Mouse (Mus musculus) MEL (cell line): ENCODE results near the gene BC017158. TPM values are rescaled to one million over a fixed set of nuclear protein-coding genes. Genes with fewer than 3 reads are reported as not detected.

Experiments used
- DNase-seq: peaks from one replicate; pipeline ENCODE4 v3.0.0; 2011; ENCODE audit warnings: low read depth, low spot score
- H3K27ac ChIP-seq: 2 replicates; pipeline ENCODE4 v1.5.1; 2012; ENCODE audit warnings: low read depth, mild to moderate bottlenecking, control low read depth, low read length, moderate library complexity; ENCODE audit not compliant: control insufficient read depth
- H3K27me3 ChIP-seq, 2 experiments: fragments of 150-350 bp in 1 of 2; sonication (generic) in 1 of 2; 2 replicates each; pipeline ENCODE4 v1.6.1; 2012; ENCODE audit warnings: low read length in 2 of 2, mild to moderate bottlenecking in 2 of 2, improper control_type of control experiment in 1 of 2, moderate library complexity in 1 of 2; ENCODE audit not compliant: insufficient read depth in 2 of 2, control insufficient read depth in 1 of 2
- H3K36me3 ChIP-seq, 2 experiments: 2 replicates each; pipeline ENCODE4 v1.6.1; 2012 to 2014; ENCODE audit warnings: low read length in 2 of 2, improper control_type of control experiment in 1 of 2, inconsistent platforms in 1 of 2, mild to moderate bottlenecking in 1 of 2; ENCODE audit not compliant: insufficient read depth in 2 of 2, control insufficient read depth in 1 of 2
- H3K4me1 ChIP-seq, 2 experiments: fragments of 150-350 bp in 1 of 2; sonication (generic) in 1 of 2; 2 replicates each; pipeline ENCODE4 v1.6.1; 2012; ENCODE audit warnings: low read length in 2 of 2, improper control_type of control experiment in 1 of 2, mild to moderate bottlenecking in 1 of 2; ENCODE audit not compliant: insufficient read depth in 2 of 2, control insufficient read depth in 1 of 2
- H3K4me3 ChIP-seq, 2 experiments: fragments of 150-350 bp in 1 of 2; sonication (generic) in 1 of 2; 2 replicates each; pipeline ENCODE4 v1.5.1; 2012; ENCODE audit warnings: low read depth in 2 of 2, low read length in 2 of 2, mild to moderate bottlenecking in 2 of 2, moderate library complexity in 2 of 2, control low read depth in 1 of 2, improper control_type of control experiment in 1 of 2; ENCODE audit not compliant: control insufficient read depth in 1 of 2, insufficient read depth in 1 of 2
- H3K79me2 ChIP-seq: 2 replicates; pipeline ENCODE4 v1.6.1; 2012; ENCODE audit warnings: mild to moderate bottlenecking, low read length, moderate library complexity; ENCODE audit not compliant: control insufficient read depth, poor library complexity, insufficient read depth
- H3K9ac ChIP-seq: 2 replicates; pipeline ENCODE4 v1.6.1; 2012; ENCODE audit warnings: low read depth, mild to moderate bottlenecking, control low read depth, low read length, moderate library complexity; ENCODE audit not compliant: control insufficient read depth, poor library complexity, severe bottlenecking
- H3K9me3 ChIP-seq: fragments of 150-350 bp; sonication (generic); replicated peaks from 2 replicates; pipeline ENCODE4 v1.6.1; 2012; ENCODE audit warnings: mild to moderate bottlenecking, low read length, improper control_type of control experiment, moderate library complexity; ENCODE audit not compliant: insufficient read depth
- CHD1 ChIP-seq: IDR thresholded peaks from 2 replicates; pipeline ENCODE4 v1.6.1; 2012; ENCODE audit warnings: low read depth, mild to moderate bottlenecking, inconsistent platforms, low read length, improper control_type of control experiment
- CTCF ChIP-seq, 3 experiments: IDR thresholded peaks in 2 of 3; conservative IDR thresholded peaks in 1 of 3; 2 replicates each; pipeline ENCODE4 v1.5.1; 2011 to 2012; ENCODE audit warnings: low read length in 3 of 3, low read depth in 2 of 3, mild to moderate bottlenecking in 2 of 3, improper control_type of control experiment in 1 of 3, inconsistent platforms in 1 of 3, mixed read lengths in 1 of 3, moderate library complexity in 1 of 3; ENCODE audit not compliant: control insufficient read depth in 1 of 3, insufficient read depth in 1 of 3, poor library complexity in 1 of 3, severe bottlenecking in 1 of 3
- E2F4 ChIP-seq: IDR thresholded peaks from 2 replicates; pipeline ENCODE4 v1.6.1; 2011; ENCODE audit warnings: low read depth, low read length, improper control_type of control experiment, borderline replicate concordance
- ELF1 ChIP-seq: IDR thresholded peaks from 2 replicates; pipeline ENCODE4 v1.6.1; 2014; ENCODE audit warnings: low read depth, mild to moderate bottlenecking, inconsistent platforms, low read length, improper control_type of control experiment, moderate library complexity
- EP300 ChIP-seq, 2 experiments: IDR thresholded peaks; 2 replicates each; pipeline ENCODE4 v1.6.1; 2011; ENCODE audit warnings: improper control_type of control experiment in 2 of 2, low read length in 2 of 2, low read depth in 1 of 2, mild to moderate bottlenecking in 1 of 2
- GABPA ChIP-seq: IDR thresholded peaks from 2 replicates; pipeline ENCODE4 v1.6.1; 2012; ENCODE audit warnings: low read depth, mild to moderate bottlenecking, inconsistent platforms, low read length, improper control_type of control experiment, moderate library complexity
- HCFC1 ChIP-seq: IDR thresholded peaks from 2 replicates; pipeline ENCODE4 v1.6.1; 2012; ENCODE audit warnings: low read depth, mild to moderate bottlenecking, inconsistent platforms, low read length, improper control_type of control experiment, moderate library complexity
- JUND ChIP-seq: IDR thresholded peaks from 2 replicates; pipeline ENCODE4 v1.6.1; 2011; ENCODE audit warnings: low read depth, mild to moderate bottlenecking, improper control_type of control experiment, low read length
- MAX ChIP-seq: IDR thresholded peaks from 2 replicates; pipeline ENCODE4 v1.6.1; 2011; ENCODE audit warnings: low read length, improper control_type of control experiment
- MAZ ChIP-seq: IDR thresholded peaks from 2 replicates; pipeline ENCODE4 v1.6.1; 2012; ENCODE audit warnings: low read depth, mild to moderate bottlenecking, inconsistent platforms, low read length, improper control_type of control experiment
- MEF2A ChIP-seq: IDR thresholded peaks from 2 replicates; pipeline ENCODE4 v1.6.1; 2014; ENCODE audit warnings: low read depth, mild to moderate bottlenecking, inconsistent platforms, low read length, improper control_type of control experiment; ENCODE audit not compliant: poor library complexity, insufficient replicate concordance, severe bottlenecking; ENCODE audit errors: extremely low read depth
- MYB ChIP-seq: IDR thresholded peaks from 2 replicates; pipeline ENCODE4 v1.6.1; 2011; ENCODE audit warnings: mild to moderate bottlenecking, low read depth, low read length, improper control_type of control experiment
- POLR2AphosphoS2 ChIP-seq: IDR thresholded peaks from 2 replicates; pipeline ENCODE4 v1.6.1; 2011; ENCODE audit warnings: low read length, improper control_type of control experiment
- RAD21 ChIP-seq: IDR thresholded peaks from 2 replicates; pipeline ENCODE4 v1.6.1; 2011; ENCODE audit warnings: mild to moderate bottlenecking, low read depth, low read length, improper control_type of control experiment
- RCOR1 ChIP-seq: IDR thresholded peaks from 2 replicates; pipeline ENCODE4 v1.6.1; 2012; ENCODE audit warnings: low read depth, mild to moderate bottlenecking, inconsistent platforms, low read length, improper control_type of control experiment
- USF1 ChIP-seq: IDR thresholded peaks from 2 replicates; pipeline ENCODE4 v1.6.1; 2014; ENCODE audit warnings: low read depth, mild to moderate bottlenecking, inconsistent platforms, low read length, improper control_type of control experiment, moderate library complexity
- USF2 ChIP-seq, 2 experiments: IDR thresholded peaks; 2 replicates each; pipeline ENCODE4 v1.6.1; 2011 to 2012; ENCODE audit warnings: improper control_type of control experiment in 2 of 2, low read length in 2 of 2, borderline replicate concordance in 1 of 2, inconsistent platforms in 1 of 2, low read depth in 1 of 2, mild to moderate bottlenecking in 1 of 2; ENCODE audit not compliant: insufficient read depth in 1 of 2
- ZC3H11A ChIP-seq: IDR thresholded peaks from 2 replicates; pipeline ENCODE4 v1.6.1; 2012; ENCODE audit warnings: low read depth, mild to moderate bottlenecking, inconsistent platforms, low read length, improper control_type of control experiment
- ZKSCAN1 ChIP-seq: IDR thresholded peaks from 2 replicates; pipeline ENCODE4 v1.6.1; 2012; ENCODE audit warnings: low read depth, mild to moderate bottlenecking, inconsistent platforms, low read length, improper control_type of control experiment, moderate library complexity
- ZMIZ1 ChIP-seq: IDR thresholded peaks from 2 replicates; pipeline ENCODE4 v1.6.1; 2012; ENCODE audit warnings: low read depth, mild to moderate bottlenecking, inconsistent platforms, low read length, improper control_type of control experiment, moderate library complexity
- ZNF384 ChIP-seq: IDR thresholded peaks from 2 replicates; pipeline ENCODE4 v1.6.1; 2012; ENCODE audit warnings: low read depth, mild to moderate bottlenecking, inconsistent platforms, low read length, improper control_type of control experiment
- polyA plus RNA-seq, 2 experiments: library from polyadenylated mRNA; stranded (reverse) in 1 of 2; unstranded in 1 of 2; fragments of >175 nt in 1 of 2; fragments of >200 nt in 1 of 2; gene quantifications; 2 replicates each; pipeline versions ENCODE4 v1.2.1 to v1.2.4; 2012; ENCODE audit warnings: low replicate concordance in 2 of 2, low read depth in 1 of 2; ENCODE audit not compliant: insufficient read length in 2 of 2, insufficient read depth in 1 of 2, missing spikeins in 1 of 2
- total RNA-seq: library from RNA; depleted of rRNA; stranded (reverse); fragments of 300-350 nt; gene quantifications from 2 replicates; pipeline ENCODE4 v1.2.3, GENCODE M21; 2012

The BC017158 gene
- total and polyA plus RNA-seq, 3 experiments, result 19.8 to 41.6 TPM; not detected in 1

GRCm38 (mm10) chr7:128270431-128270850, 27.5 kb downstream of the BC017158 start (continued):
- no peak for TF ChIP-seq CHD1
- peak; percentile 66 for TF ChIP-seq MAX

GRCm38 (mm10) chr7:128267813-128268212, 30.2 kb downstream of the BC017158 start:
- TF ChIP-seq ELF1, result no peak
- no peak for TF ChIP-seq E2F4
- TF ChIP-seq ZMIZ1, result no peak
- no peak for TF ChIP-seq HCFC1
- TF ChIP-seq MAZ, result no peak
- no peak for TF ChIP-seq MEF2A
- no peak for TF ChIP-seq ZC3H11A
- no peak for TF ChIP-seq USF2 (IDR thresholded peaks at IDR 0.05; ENCODE audit: borderline replicate concordance in 1 of 2, insufficient read depth in 1 of 2, low read depth in 1 of 2, low read length in 2 of 2)
- TF ChIP-seq, all 39 proteins: peak for 0
- no peaks in the 10 kb centered on the region for H3K9me3 ChIP-seq
- peaks cover 0 to 2% of the 10 kb centered on the region in 2 experiments; a peak in 1 of 4 replicates for H3K36me3 ChIP-seq
- H3K79me2 ChIP-seq, result no peaks in the 10 kb centered on the region
- H3K4me3 ChIP-seq, result no peak overlapping the region
- no peak overlapping the region for H3K9ac ChIP-seq
- no peaks in the 10 kb centered on the region; a peak in 1 of 4 replicates for H3K27me3 ChIP-seq
- peaks cover 0 to 11% of the 10 kb centered on the region in 2 experiments; a peak in 3 of 4 replicates for H3K4me1 ChIP-seq
- no peak overlapping the region for H3K27ac ChIP-seq
- DNase-seq, result no peak

- H3K4me1 ChIP-seq, result peaks cover 0 to 11% of the 10 kb centered on the region in 2 experiments; a peak in 3 of 4 replicates
- TF ChIP-seq EP300 (IDR thresholded peaks at IDR 0.05; ENCODE audit: low read depth in 1 of 2, low read length in 2 of 2) (no peak), CHD1 (no peak), MAX (no peak), ZNF384 (no peak), ZKSCAN1 (no peak), MEF2A (no peak), JUND (no peak), RCOR1 (no peak), POLR2AphosphoS2 (no peak), MYB (no peak), RAD21 (no peak), USF1 (no peak), CTCF (IDR thresholded peaks at IDR 0.05 in 2 of 3, conservative IDR thresholded peaks at IDR 0.05 in 1 of 3; ENCODE audit: control insufficient read depth in 1 of 3, insufficient read depth in 1 of 3, low read depth in 2 of 3, low read length in 3 of 3, poor library complexity in 1 of 3, severe bottlenecking in 1 of 3) (no peak), GABPA (no peak), ELF1 (no peak)
- H3K27ac ChIP-seq, result no peak overlapping the region
- no peak overlapping the region for H3K9ac ChIP-seq
- no peaks in the 10 kb centered on the region for H3K79me2 ChIP-seq
- DNase-seq, result no peak
- no peak overlapping the region for H3K4me3 ChIP-seq
- H3K9me3 ChIP-seq, result no peaks in the 10 kb centered on the region
- H3K36me3 ChIP-seq, result peaks cover 0 to 2% of the 10 kb centered on the region in 2 experiments; a peak in 1 of 4 replicates
- H3K27me3 ChIP-seq, result peaks cover 0 to 1% of the 10 kb centered on the region in 2 experiments; a peak in 2 of 4 replicates
Measured at GRCm38 (mm10) chr7:128267391-128267790, 30.6 kb downstream of the BC017158 start.
